Mouse (Mus musculus) 3T3-L1 (cell line): ENCODE data around the gene Prdx3.
A peak's percentile ranks its signal among the peaks of the same experiment; 100 is the strongest.
"Not testable (repeated sequence)": the region's sequence is repeated elsewhere in the genome, so short reads cannot be mapped to it uniquely, and the experiment has no call there.

Source experiments
- DNase-seq: peaks from one replicate; pipeline ENCODE4 v3.0.0-alpha.2; 2015; ENCODE audit warnings: low read depth, low spot score

Prdx3 gene

DNA sequence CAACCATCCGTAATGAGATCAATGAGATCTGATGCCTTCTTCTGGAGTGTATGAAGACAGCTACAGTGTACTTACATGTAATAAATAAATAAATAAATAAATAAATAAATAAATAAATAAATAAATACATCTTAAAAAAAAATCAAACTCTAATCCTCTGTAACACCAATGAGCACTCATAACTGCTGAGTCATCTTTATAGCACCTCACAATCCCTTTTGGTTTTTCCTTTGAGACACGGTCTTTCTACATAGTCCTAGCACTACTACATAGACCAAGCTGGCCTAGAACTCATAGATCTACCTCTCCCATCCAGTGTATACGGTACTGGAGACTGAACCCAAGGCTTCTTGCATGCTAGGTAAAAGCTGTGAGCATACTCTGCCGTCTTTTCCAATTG is 8.2 kb downstream of the Prdx3 start:
- not testable (repeated sequence) for DNase-seq

DNA sequence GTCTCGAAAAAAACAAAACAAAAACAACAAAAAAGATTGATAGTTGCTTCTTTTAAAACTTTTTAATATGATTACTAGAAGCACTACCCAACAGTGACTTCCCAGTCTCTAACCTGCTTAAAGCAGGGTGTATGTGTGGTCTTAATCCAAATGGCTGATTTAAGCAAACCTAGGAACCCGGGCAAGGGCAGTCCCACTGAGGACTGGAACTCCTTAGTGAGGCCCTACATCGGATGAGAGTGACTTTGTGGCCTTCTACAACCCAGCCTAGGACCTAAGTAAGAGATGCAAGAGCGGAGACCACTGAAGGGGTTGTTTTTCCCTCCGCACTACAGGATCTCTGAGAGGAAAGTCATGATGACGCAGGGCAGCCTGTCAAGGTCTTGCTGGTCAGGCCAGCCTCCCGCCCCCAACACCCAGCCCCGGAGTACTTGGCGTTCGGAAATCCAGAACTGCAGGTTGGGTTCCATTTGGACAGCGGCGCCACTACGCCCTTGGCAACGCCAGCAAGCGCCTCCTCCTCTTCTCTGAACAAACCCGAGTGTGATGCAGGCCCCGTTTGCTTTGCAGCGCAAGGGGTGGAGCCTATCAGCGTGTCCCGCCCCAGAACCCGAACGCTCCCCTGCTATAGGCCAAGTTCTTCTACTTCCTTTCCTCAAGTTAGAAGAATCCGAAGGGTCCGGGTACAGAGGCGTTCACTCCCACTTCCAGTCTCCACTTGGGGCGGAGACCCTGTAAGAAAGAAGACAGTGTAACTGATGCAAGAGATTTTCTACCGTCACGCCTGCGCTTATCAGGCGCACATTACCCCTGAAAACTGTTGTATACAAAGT is 13.3 kb downstream of the Prdx3 start, which contains the start of gene Sfxn4:
Gene Sfxn4, minus strand, starts transcription at position 612 of the 833 bp plus-strand sequence.
- DNase-seq: peak; percentile 87

DNA sequence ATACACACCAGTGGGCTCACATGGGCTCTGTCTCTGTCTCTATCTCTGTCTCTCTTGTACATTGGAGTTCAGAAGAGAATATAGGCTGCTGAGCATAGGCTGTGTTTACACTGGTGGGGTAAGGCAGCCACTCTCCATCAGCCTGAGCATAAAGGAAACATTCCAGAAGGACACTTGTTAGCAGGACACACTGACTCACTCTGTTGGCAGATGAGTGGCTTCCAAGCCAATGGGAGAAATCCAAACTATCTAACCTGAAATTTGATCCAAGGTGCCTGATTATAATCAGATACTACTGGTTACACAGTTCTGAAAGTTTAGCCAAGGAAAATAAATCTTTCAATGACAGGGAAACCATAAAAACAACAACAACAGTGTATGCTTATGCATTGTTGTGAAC is 28.6 kb downstream of the Prdx3 start:
- DNase-seq: peak; percentile 75

DNA sequence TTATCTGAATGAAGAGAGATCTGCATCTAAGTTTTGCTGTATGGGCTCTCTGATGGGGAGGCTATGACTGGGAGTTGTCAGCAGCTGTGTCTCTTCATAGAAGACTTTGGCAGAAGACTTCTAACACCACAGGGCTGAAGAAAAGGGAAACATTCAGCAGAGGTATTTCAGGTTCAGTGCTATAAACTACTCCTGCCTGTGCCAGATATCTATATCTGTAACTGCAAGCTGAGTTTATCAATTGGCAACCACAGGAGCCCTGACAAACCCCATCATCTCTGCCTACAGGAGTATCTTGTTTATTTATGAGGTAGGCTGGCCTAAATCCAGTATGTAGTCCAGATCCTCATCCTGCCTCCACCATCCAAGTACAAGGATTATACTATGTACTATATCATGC is 31.0 kb downstream of the Prdx3 start:
- no peak for DNase-seq

DNA sequence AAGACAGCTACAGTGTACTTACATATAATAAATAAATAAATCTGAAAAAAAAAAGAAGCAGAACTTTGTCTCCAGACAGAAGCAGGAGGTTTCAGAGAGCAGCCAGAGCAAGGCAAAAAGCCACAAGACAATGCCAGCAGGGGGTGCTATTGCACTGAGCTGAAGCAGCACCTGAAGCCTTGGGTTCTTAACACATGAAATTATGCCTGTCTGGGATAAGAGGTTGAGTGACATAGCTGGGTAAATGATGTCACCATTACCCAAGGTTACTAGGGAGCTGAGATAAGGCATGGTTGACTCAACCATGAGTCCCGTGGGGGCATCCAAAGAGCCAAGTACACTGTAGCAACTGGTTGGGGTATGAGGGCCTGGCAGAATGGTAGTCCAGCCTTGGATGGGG is 36.6 kb downstream of the Prdx3 start:
- DNase-seq: peak; percentile 60

DNA sequence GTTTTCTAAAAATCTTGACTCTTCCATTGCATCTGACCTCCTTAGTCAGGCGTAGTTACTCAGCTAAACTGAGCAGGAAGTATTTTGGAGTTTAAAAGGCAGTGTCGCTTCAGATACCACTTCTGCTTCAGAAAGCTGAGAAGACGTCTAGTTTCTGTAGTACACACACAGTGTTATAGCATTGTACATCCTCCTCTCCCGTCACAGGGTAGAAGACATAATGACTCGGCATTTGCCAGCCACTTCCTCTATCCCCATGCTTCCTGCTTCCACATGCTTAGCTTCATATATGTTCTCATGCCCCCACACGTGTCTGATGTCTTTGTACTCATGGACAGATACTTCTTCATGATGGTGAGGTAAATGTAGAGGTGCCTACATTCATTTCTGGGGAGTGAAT is 55.7 kb downstream of the Prdx3 start:
- no peak for DNase-seq
